Mouse (Mus musculus): ENCODE measurements around the gene Crlf1.

- TF ChIP-seq CTCF (IDR thresholded peaks at IDR 0.05; ENCODE audit: insufficient read depth, low read depth, low read length) (no peak), POLR2A (IDR thresholded peaks at IDR 0.05; ENCODE audit: insufficient read depth, low read depth, low read length) (no peak)
Measured at GRCm38 (mm10) chr8:70443326-70443725, 49.6 kb upstream of the Crlf1 start.
